Mouse (Mus musculus) hematopoietic stem cell, adult 5-6 weeks (primary cell): ENCODE results near the gene Fgd6. TPM values are rescaled to one million over a fixed set of nuclear protein-coding genes. Genes with fewer than 3 reads are reported as not detected.

Experiments used
- ATAC-seq, 2 experiments: fragments of 125-278 bp in 1 of 2; replicated peaks in 1 of 2; 2 replicates each; pipeline ENCODE4 v1.8.0; 2016 to 2017; ENCODE audit warnings: inconsistent platforms in 2 of 2, mild to moderate bottlenecking in 2 of 2, moderate number of reproducible peaks in 2 of 2, low read depth in 1 of 2, moderate TSS enrichment in 1 of 2; ENCODE audit not compliant: low FRiP score in 2 of 2, poor library complexity in 2 of 2, severe bottlenecking in 2 of 2, insufficient read depth in 1 of 2, low TSS enrichment in 1 of 2
- total RNA-seq: library from RNA; stranded (forward); fragments of 172-1452, 232-1000 nt; gene quantifications from 2 replicates; pipeline ENCODE4 v1.2.3, GENCODE M21; 2017

Fgd6 gene
- total RNA-seq, 1 experiment from 2014 or later: 0.65 TPM

GRCm38 (mm10) chr10:94072916-94073465 lies 37.2 kb downstream of the Fgd6 start:
- peak in 1 of 2 experiments; percentile 29; a peak in 1 of 4 replicates for ATAC-seq

GRCm38 (mm10) chr10:94076966-94077825 lies 41.4 kb downstream of the Fgd6 start:
- no peak for ATAC-seq

GRCm38 (mm10) chr10:94080740-94081139 lies 44.9 kb downstream of the Fgd6 start:
- no peak for ATAC-seq

DNA sequence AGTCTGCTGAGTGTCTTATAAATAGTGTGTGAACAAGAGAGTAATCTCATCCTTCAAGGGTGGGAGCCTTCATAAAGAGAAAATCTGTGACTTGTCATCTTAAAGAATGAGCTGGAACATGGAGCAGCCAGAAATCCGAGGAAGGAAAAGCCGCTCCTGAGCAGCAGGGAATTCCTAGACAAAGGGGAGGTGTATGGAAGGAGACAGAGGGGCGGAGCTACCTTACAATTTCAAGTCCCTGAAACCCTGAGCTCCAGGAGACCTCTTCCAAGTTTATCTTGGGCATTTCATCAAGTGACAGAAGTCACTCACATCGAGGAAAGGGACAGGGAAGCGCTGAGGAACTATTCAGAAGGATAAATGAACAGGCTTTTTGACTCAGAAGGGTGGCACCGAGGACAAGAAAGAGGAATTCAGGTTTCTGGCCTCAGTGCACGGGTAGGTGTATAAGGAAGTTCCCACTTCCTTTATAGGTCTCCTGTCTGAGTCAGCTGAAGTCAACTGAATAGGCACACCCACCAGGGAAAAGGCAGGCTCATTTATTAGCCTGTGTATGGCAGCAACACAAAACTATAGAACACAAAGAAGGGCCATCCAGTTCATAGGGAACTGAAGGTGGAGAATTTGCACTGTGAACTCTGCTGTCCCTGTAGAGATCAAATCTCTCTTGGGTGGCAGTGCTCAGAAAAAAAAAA lies 46.4 kb downstream of the Fgd6 start:
- peak; percentile 71 to 80; a peak in 2 of 4 replicates for ATAC-seq

DNA sequence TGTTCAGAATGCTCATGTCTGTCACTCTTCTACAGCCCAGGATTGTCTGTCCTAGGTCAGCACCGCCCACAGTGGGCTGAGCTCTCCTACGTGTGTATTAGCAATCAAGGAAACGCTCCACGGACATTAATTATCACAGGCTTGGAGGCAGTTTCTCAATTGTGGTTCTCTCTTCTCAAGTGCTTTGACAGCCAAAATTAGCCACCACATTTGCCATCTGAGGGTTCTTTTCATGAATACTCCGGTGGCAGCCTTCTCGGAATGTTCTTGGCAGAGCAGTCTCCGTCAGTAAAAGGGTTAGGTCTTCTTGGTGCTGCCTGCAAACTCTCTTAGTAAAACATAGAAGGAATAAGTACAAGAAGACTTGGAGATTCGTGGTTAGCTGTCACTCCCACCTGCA lies 50.5 kb downstream of the Fgd6 start:
- no peak for ATAC-seq

DNA sequence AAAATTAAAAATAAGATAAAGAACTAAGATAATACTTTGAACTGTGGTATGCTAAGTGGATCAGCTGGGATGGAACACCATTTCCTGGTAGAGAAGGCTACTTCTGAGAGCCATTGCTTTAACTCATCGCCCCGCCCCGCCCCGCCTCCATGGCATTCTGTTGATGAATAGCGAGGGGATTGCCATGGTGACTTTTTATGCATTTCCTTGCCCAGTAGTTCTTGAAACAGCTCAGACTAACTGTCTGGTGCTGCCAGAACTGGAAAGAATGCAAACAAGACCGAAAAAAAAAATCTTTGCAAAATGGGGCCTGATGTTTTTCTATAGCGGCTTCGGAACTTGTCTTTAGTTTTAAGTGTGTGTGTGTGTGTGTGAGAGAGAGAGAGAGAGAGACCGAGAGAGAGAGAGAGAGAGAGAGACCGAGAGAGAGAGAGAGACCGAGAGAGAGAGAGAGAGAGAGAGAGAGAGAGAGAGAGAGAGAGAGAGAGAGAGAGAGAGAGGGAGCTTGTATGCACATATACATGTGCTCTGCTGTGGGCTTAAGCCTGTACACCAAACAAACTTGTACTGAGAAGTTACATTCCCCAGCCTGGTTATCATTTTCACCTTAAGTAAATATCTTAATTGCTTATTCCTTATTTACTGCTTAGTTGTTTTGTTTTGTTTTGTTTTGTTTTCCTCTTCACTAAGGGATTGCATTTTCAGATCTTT lies 51.7 kb downstream of the Fgd6 start:
- no peak for ATAC-seq

DNA sequence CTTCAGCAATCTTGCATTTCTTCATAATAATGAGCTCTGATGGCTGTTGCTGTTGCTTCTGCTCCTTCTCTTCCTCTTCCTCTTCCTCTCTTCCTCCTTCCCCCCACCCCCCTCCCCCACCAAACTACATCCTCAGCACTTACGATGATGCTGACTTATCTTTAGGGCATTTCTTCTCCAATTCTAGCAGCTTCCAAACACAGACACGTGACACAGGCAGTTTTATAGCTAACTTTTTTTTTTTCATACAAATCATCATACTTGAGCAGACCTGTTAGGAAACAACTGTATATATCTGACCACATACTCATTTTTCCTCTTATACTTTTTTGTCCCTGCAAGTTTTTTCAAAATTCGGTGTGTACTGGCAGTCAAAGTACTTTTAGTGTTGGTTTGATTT lies 54.2 kb downstream of the Fgd6 start:
- no peak for ATAC-seq

DNA sequence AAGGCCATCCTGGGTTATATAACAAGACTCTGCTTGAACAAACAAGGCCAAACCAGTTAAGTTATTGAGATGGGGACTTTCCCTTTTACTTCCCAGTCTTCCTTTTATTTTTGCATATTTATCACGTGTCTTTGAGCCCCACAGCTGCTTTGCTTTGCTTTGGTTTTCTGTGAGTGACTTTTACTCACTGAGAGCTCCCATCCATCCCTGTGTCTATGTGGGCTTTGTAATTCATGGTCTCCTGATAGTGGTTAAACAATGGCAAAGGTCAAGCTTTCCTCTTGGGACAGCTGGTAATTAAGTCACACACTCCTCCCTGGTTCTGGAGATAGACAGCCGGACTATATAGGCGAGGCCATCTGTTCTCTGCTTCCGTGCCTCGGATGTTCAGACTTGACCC lies 57.7 kb downstream of the Fgd6 start:
- ATAC-seq: no peak

- ATAC-seq: no peak
Measured at GRCm38 (mm10) chr10:94095743-94096465, 60.1 kb downstream of the Fgd6 start.

- ATAC-seq: no peak
Measured at GRCm38 (mm10) chr10:94097081-94097845, 61.5 kb downstream of the Fgd6 start.

- peak in 1 of 2 experiments; percentile 59; a peak in 1 of 4 replicates for ATAC-seq
Measured at GRCm38 (mm10) chr10:94098100-94098499, 62.3 kb downstream of the Fgd6 start.

DNA sequence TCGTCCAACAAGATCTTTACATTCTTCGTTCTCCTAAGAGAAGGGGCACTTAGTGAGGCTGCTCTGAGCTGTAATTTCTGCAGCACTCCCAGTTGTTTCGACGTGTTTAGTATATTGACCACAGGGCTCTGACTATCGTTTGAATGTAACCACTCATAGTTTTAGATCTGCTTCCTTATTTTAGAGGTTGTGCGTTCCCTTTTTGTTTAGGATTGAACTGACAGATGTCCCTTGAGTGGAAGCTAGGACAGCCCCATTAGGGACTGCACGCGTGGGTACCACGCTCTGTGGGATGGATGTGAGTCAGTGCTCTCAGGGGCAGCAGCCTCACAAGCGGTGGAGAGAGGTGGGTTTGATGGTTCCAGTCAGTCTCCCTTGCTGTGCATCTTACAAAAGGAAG lies 69.7 kb downstream of the Fgd6 start:
- no peak for ATAC-seq

- ATAC-seq: peak; percentile 42 to 46; a peak in 2 of 4 replicates
Measured at GRCm38 (mm10) chr10:94107168-94107567, 71.4 kb downstream of the Fgd6 start.

DNA sequence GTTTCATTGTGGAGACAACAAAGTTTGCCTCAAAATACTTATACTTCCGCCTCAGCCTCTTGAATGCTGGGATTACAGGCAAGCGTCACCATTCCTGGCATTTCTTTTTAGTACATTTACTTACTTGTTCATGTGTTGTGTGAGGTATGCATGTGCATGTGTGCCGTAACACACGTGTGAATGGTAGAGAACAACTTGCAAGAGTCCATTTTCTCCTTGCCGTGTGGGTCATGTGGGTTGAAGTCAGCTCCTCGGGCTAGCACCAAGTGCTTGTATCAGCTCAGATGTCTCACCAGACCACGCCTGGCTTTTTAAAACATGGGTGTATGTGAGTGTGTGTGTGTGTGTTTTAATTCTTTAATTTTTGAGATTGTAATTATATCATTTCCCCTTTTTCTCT lies 71.8 kb downstream of the Fgd6 start:
- no peak for ATAC-seq

GRCm38 (mm10) chr10:94108791-94109190 lies 73.0 kb downstream of the Fgd6 start:
- no peak for ATAC-seq
